Mouse (Mus musculus): ENCODE measurements around the gene Gvin1.
"Not testable (repeated sequence)": the region's sequence is repeated elsewhere in the genome, so short reads cannot be mapped to it uniquely, and the experiment has no call there.

Gvin1 gene

GRCm38 (mm10) chr7:106215177-106215576, at the start of gene Gvin1:
Gvin1 (minus strand) TSS chr7:106215326.
- DNase-seq (ENCODE audit: low read depth, low spot score): not testable (repeated sequence)

- DNase-seq (ENCODE audit: low read depth, low spot score): no peak
Observed at GRCm38 (mm10) chr7:106251844-106252517, 36.9 kb upstream of the Gvin1 start.

- no peak for DNase-seq (ENCODE audit: low read depth, low spot score)
Observed at GRCm38 (mm10) chr7:106248922-106249321, 33.8 kb upstream of the Gvin1 start.

GRCm38 (mm10) chr7:106248245-106248644, 33.1 kb upstream of the Gvin1 start:
- DNase-seq (ENCODE audit: low read depth, low spot score): no peak

- DNase-seq (ENCODE audit: low read depth, low spot score): no peak
Observed at GRCm38 (mm10) chr7:106245601-106246000, 30.5 kb upstream of the Gvin1 start.

- DNase-seq (ENCODE audit: low read depth, low spot score): not testable (repeated sequence)
Observed at GRCm38 (mm10) chr7:106240484-106241275, 25.6 kb upstream of the Gvin1 start.

GRCm38 (mm10) chr7:106237192-106237465, 22.0 kb upstream of the Gvin1 start:
- no peak for DNase-seq (ENCODE audit: low read depth, low spot score)

GRCm38 (mm10) chr7:106236327-106237191, 21.4 kb upstream of the Gvin1 start:
- no peak for DNase-seq (ENCODE audit: low read depth, low spot score)

GRCm38 (mm10) chr7:106235596-106235995, 20.5 kb upstream of the Gvin1 start:
- DNase-seq (ENCODE audit: low read depth, low spot score): no peak

- DNase-seq (ENCODE audit: low read depth, low spot score): not testable (repeated sequence)
Observed at GRCm38 (mm10) chr7:106215910-106216309, 784 bp upstream of the Gvin1 start.

GRCm38 (mm10) chr7:106213770-106214169, 1.4 kb downstream of the Gvin1 start:
- not testable (repeated sequence) for DNase-seq (ENCODE audit: low read depth, low spot score)

GRCm38 (mm10) chr7:106206630-106207029, 8.5 kb downstream of the Gvin1 start:
- not testable (repeated sequence) for DNase-seq (ENCODE audit: low read depth, low spot score)

GRCm38 (mm10) chr7:106177065-106177464, 38.1 kb downstream of the Gvin1 start:
- not testable (repeated sequence) for DNase-seq (ENCODE audit: low read depth, low spot score)

- DNase-seq (ENCODE audit: low read depth, low spot score): not testable (repeated sequence)
Observed at GRCm38 (mm10) chr7:106145013-106145754, 69.9 kb downstream of the Gvin1 start.

- not testable (repeated sequence) for DNase-seq (ENCODE audit: low read depth, low spot score)
Observed at GRCm38 (mm10) chr7:106141128-106141895, 73.8 kb downstream of the Gvin1 start.

GRCm38 (mm10) chr7:106117090-106117948, 97.8 kb downstream of the Gvin1 start:
- DNase-seq (ENCODE audit: low read depth, low spot score): not testable (repeated sequence)

All from A20 (cell line).